Mouse (Mus musculus) limb, embryonic 13.5 days (tissue): ENCODE results near the gene Mdfic. TPM values are rescaled to one million over a fixed set of nuclear protein-coding genes. Genes with fewer than 3 reads are reported as not detected.

Experiments used
- ATAC-seq: fragments of 200-750 bp; cut with Nextera tagmentation; 2 replicates; pipeline ENCODE4 v1.8.0; 2017; ENCODE audit warnings: low read depth, moderate number of reproducible peaks, moderate TSS enrichment; ENCODE audit not compliant: low FRiP score
- H3K27ac ChIP-seq: fragments of 300-500 bp; sonication (generic); 2 replicates; pipeline ENCODE4 v1.5.1; 2015; ENCODE audit warnings: inconsistent platforms, mild to moderate bottlenecking, moderate library complexity
- H3K27me3 ChIP-seq: fragments of 300-500 bp; sonication (generic); 2 replicates; pipeline ENCODE4 v1.6.1; 2015; ENCODE audit warnings: mild to moderate bottlenecking, inconsistent platforms
- H3K36me3 ChIP-seq: fragments of 300-500 bp; sonication (generic); 2 replicates; pipeline ENCODE4 v1.6.1; 2015; ENCODE audit warnings: inconsistent platforms, mild to moderate bottlenecking, moderate library complexity
- H3K4me1 ChIP-seq: fragments of 300-500 bp; sonication (generic); 2 replicates; pipeline ENCODE4 v1.6.1; 2015; ENCODE audit warnings: inconsistent platforms
- H3K4me2 ChIP-seq: fragments of 300-500 bp; sonication (generic); replicated peaks from 2 replicates; pipeline ENCODE4 v1.6.1; 2015; ENCODE audit warnings: inconsistent platforms, mild to moderate bottlenecking, moderate library complexity
- H3K4me3 ChIP-seq: fragments of 300-500 bp; sonication (generic); 2 replicates; pipeline ENCODE4 v1.5.1; 2015; ENCODE audit warnings: moderate library complexity, mild to moderate bottlenecking, inconsistent platforms
- H3K9ac ChIP-seq: fragments of 300-500 bp; sonication (generic); 2 replicates; pipeline ENCODE4 v1.6.1; 2015; ENCODE audit warnings: mild to moderate bottlenecking, inconsistent platforms
- H3K9me3 ChIP-seq: fragments of 300-500 bp; sonication (generic); 2 replicates; pipeline ENCODE4 v1.6.1; 2016; ENCODE audit warnings: inconsistent platforms
- WGBS: fragments of 180-500 bp; shearing (Covaris S2); methylation state at CpG from one replicate; pipeline ENCODE4 v1.1.7; 2015; 5-methylcytosine and 5-hydroxymethylcytosine counted together
- polyA plus RNA-seq: library from polyadenylated mRNA; unstranded; fragments of >200 nt; fragmentation: Nextera tagmentation; extraction: Ambion mirVana; gene quantifications from 2 replicates; pipeline ENCODE4 v1.2.1, GENCODE M21; 2015

Gene Mdfic
- polyA plus RNA-seq, 1 experiment from 2014 or later: 10.6 TPM

DNA sequence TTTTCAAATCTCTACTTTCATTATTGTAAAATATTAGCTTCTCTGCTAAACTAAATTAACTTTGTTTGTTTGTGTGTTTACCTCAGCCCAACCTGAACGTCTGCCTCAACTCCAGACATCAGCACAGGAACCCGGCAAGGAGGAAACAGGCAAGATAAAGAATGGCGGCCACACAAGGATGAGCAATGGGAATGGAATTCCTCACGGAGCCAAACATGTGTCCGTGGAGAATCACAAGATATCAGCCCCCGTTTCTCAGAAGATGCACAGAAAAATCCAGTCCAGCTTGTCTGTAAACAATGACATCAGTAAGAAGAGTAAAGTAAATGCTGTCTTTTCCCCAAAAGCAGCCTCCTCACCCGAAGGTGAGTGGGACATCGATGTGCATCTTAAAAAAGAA, 49.7 kb downstream of the Mdfic start:
- ATAC-seq: no peak
- Histone ChIP-seq H3K27ac (no peak overlapping the region), H3K27me3 (no peaks in the 10 kb centered on the region), H3K4me1 (no peaks in the 10 kb centered on the region), H3K9ac (no peak overlapping the region), H3K36me3 (peaks cover 28% of the 10 kb centered on the region), H3K9me3 (no peaks in the 10 kb centered on the region), H3K4me3 (no peak overlapping the region), H3K4me2 (no peak overlapping the region)
- WGBS: 74% methylated on average over 8 of the region's 8 CpGs

DNA sequence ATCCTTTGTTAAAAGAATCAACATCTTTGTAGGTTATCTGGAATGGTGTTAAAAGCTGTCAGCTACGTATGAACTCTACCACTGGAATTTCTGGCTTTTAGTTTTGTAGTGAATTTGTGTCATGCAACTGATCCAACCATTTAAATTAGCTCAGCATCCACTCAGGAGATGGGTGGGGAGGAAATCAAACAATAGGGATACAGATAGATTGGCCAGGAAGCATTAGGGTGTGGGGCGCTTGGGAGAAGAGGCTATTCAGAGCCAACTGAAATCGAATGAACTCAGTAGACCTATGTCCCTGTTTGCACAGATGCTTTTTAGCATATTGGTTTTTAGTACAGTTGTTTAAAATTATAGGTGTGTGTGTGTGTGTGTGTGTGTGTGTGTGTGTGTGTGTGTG, 56.6 kb downstream of the Mdfic start:
- H3K36me3 ChIP-seq: peaks cover 18% of the 10 kb centered on the region
- H3K27me3 ChIP-seq: no peaks in the 10 kb centered on the region

DNA sequence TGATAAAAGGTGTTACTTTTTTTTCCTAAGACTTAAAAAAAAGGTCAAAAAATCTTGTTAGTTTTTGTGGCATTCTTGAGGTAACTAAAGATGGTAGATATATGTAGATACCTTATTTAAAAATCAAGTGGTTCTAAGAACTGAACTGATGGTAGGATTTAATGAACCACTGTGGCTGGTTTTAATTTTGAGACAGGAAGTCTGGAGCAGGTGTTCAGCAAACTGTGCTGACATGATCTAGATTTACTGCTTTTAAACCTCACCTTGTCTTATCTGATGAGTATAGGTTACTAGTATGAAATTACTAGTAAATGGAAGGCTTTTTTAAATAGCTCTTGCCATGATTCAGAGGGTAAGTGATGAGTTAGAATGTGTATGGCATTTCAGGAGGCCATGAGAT, 59.7 kb downstream of the Mdfic start:
- Histone ChIP-seq H3K4me2 (no peak overlapping the region), H3K36me3 (peaks cover 7% of the 10 kb centered on the region; the same call in 1 of the 2 replicates), H3K27me3 (no peaks in the 10 kb centered on the region), H3K9ac (no peak overlapping the region), H3K4me1 (no peaks in the 10 kb centered on the region), H3K9me3 (no peaks in the 10 kb centered on the region), H3K27ac (no peak overlapping the region), H3K4me3 (no peak overlapping the region)
- no peak for ATAC-seq

More for the DNA sequence above, 56.6 kb downstream of the Mdfic start:
- WGBS: 91% methylated on average over 3 of the region's 3 CpGs
- no peak for ATAC-seq
- H3K4me1 ChIP-seq: no peaks in the 10 kb centered on the region
- H3K4me2 ChIP-seq: no peak overlapping the region
- no peak overlapping the region for H3K4me3 ChIP-seq
- H3K9me3 ChIP-seq: no peaks in the 10 kb centered on the region
- no peak overlapping the region for H3K9ac ChIP-seq
- H3K27ac ChIP-seq: no peak overlapping the region

DNA sequence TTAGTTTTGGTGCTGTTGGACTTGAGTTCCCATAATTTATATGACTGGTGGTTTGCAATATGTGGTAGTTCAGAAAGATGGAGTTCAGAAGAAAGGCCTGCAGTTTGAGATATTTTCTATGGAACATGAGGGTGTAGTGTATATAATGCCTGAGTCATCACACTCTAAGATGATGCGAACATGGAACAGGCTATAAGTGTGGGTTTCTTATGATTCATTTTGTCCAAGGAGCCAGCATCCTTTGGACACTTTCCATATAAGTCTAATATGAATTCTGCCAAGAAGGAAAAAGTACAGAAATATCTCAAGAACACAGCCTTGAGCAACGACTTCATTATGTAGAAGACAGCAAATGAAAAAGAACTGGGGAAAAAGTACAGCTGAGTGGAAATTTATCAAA, 60.2 kb downstream of the Mdfic start:
- Histone ChIP-seq H3K4me2 (no peak overlapping the region), H3K27ac (no peak overlapping the region), H3K4me1 (no peaks in the 10 kb centered on the region), H3K9ac (no peak overlapping the region), H3K36me3 (peaks cover 2% of the 10 kb centered on the region; the same call in 1 of the 2 replicates), H3K4me3 (no peak overlapping the region), H3K9me3 (no peaks in the 10 kb centered on the region), H3K27me3 (no peaks in the 10 kb centered on the region)
- 87% methylated on average over 2 of the region's 2 CpGs for WGBS
- no peak for ATAC-seq

DNA sequence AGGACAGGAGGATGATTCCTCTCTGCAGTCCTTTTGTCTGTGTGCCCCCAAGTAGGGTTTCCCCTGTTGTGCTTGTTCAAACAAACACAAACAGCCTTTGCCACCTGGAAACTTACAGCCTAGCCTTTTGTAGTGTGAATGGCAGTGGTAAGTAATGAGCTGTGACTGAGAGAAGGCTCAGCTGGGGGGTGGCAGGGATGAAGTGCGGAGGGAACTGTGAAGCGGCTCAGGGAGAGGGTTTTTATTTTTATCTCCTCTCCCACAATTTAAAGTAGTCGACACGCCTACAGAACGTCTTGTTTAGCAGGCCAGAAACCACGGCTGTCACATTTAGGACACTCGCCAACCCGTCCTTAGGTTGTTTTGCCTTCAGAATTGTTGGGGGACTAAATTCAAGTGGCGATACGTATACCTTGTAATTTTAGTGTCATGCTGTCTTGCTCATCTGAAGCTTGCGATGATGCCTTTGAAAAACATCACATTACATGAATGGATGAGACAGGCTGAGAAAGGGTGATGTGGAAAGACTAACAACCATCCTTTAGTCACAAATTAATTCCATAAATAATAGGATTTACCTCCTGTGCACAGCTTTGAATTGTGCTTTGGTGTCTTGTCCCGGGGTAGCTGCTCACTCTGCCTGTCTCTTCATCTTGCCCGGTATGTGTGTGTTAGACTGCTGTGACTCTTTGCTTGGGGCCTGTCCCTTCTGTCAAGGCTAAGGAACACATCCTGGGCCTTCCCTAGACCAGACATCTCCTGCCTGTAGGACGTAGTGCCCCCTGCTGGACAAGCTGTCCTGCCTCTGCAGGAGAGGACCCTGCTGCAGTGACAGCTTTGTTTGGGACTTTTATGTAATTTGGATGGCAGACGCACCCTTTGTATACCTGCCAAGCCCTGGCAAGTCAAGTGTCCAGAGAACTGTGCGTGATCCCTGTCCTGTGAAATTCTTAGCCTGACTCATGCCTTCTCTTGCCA, 69.4 kb downstream of the Mdfic start:
- WGBS: 40% methylated on average over 16 of the region's 16 CpGs
- Histone ChIP-seq H3K9me3 (no peaks in the 10 kb centered on the region), H3K27ac (no peak overlapping the region), H3K9ac (no peak overlapping the region), H3K4me1 (0 out of 2 replicates have a peak, but pooled peaks cover 3% of the 10 kb centered on the region), H3K4me3 (no peak overlapping the region), H3K27me3 (no peaks in the 10 kb centered on the region), H3K4me2 (no peak overlapping the region), H3K36me3 (no peaks in the 10 kb centered on the region)
- ATAC-seq: no peak

DNA sequence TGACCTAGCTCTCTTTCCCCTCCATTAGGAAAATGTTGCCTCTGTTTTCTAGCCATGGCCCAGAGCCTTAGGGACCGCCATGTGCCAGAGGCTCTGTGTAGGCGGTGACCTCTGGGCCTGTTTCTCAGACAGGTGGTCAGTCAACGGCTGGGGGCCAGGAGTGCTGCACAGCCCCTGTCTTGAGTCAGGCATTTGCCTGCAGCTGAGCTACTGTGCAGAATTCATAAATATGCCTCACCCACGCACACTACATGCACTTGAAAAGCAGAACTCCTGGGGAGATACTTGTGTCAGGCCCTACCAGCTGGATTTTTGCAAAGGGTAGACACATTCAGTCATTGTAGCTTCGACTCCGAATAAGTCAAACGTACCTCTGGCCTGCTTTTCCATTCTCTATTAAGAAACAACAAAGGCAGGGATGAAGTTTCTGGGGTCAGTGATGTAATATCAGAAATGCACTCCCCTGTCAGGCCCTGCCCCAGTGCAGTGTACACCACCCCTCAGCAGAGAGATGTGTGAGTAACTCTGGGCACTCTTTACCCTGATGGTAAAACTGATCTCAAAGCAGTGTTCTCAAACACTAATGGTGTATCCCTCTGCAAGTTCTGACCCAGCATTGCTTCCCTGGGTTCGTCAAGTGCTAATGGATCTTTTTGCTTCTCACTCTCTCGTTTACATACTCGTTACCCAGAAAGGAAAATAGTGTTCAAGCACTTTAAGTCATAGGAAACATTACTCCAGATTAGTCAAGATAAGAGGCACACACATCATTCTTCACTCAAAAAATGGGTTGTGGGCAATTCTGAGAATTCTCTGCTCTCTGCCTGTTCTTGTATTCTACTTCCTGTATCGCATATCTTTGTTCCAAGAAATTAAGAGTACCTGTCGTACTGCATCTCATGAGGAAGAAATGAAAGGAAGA, 72.5 kb downstream of the Mdfic start:
- no peak overlapping the region for H3K4me3 ChIP-seq
- H3K4me2 ChIP-seq: no peak overlapping the region
- H3K9me3 ChIP-seq: no peaks in the 10 kb centered on the region
- no peak for ATAC-seq
- H3K27me3 ChIP-seq: no peaks in the 10 kb centered on the region
- H3K4me1 ChIP-seq: 0 out of 2 replicates have a peak, but pooled peaks cover 3% of the 10 kb centered on the region
- no peak overlapping the region for H3K27ac ChIP-seq
- WGBS: 76% methylated on average over 12 of the region's 12 CpGs
- peaks cover 4% of the 10 kb centered on the region; the same call in 1 of the 2 replicates for H3K36me3 ChIP-seq
- no peak overlapping the region for H3K9ac ChIP-seq

DNA sequence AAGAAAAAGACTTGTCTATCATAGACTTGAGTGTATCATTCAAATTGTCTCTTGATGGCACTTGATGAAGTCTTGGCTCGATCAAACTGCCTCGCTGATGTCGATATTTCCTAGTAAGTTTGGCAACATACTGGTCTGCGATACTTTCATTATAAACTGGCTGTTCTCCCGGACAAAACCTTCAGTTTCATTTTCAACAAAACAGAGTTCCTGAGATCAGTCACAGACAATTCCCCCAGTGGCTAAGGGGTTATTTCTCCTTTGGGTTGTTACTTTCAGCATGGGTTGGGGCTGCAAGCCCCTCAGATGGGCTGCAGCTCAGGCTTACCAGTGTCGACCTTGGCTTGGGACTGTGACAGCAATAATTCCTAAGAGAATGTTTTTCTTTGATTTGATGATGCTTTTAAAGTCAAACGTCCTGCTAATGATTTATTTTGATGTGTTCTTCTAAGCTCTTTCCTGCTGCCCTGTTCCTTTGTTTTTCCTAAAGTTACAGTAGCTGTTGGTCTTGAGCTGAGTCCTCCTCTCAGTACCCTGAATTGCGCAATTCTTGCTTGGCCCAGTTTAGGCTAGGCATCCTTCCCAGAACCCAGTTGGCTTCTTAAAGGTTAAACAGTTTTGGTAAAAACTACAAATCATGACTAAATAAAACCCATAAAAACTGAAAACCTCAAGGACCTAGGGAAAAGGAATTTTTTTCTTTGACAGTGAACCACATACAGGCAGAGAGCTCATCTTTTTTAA, 73.3 kb downstream of the Mdfic start:
- Histone ChIP-seq H3K4me2 (no peak overlapping the region), H3K4me1 (0 out of 2 replicates have a peak, but pooled peaks cover 3% of the 10 kb centered on the region)
- 61% methylated on average over 8 of the region's 8 CpGs for WGBS

DNA sequence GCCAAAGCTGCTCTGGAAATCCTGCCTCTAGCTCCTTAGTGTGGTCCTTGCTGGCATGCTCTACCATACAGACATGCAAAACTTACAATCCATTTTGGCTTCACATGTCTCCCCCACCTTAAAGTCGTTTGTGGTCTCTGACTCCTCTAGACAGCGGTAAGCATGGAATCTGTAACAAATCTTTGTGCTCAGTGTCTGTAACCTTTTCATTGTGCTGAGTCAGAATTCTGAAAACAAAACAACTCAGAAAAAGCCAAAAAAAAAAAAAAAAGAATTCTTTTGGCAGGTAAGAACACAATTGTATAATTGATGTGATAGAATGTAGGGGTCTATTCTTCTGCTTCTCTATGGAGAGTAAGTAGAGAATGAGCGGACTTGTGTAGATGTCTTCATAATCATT, 74.3 kb downstream of the Mdfic start:
- Histone ChIP-seq H3K9me3 (no peaks in the 10 kb centered on the region), H3K27me3 (no peaks in the 10 kb centered on the region), H3K36me3 (peaks cover 15% of the 10 kb centered on the region), H3K4me1 (0 out of 2 replicates have a peak, but pooled peaks cover 3% of the 10 kb centered on the region), H3K27ac (no peak overlapping the region), H3K9ac (no peak overlapping the region), H3K4me2 (no peak overlapping the region), H3K4me3 (no peak overlapping the region)
- no peak for ATAC-seq
- WGBS: 94% methylated on average over 3 of the region's 3 CpGs

More for the DNA sequence above, 73.3 kb downstream of the Mdfic start:
- H3K4me3 ChIP-seq: no peak overlapping the region
- H3K9me3 ChIP-seq: no peaks in the 10 kb centered on the region
- no peaks in the 10 kb centered on the region for H3K27me3 ChIP-seq
- no peak overlapping the region for H3K9ac ChIP-seq
- H3K36me3 ChIP-seq: peaks cover 8% of the 10 kb centered on the region
- ATAC-seq: no peak
- no peak overlapping the region for H3K27ac ChIP-seq

DNA sequence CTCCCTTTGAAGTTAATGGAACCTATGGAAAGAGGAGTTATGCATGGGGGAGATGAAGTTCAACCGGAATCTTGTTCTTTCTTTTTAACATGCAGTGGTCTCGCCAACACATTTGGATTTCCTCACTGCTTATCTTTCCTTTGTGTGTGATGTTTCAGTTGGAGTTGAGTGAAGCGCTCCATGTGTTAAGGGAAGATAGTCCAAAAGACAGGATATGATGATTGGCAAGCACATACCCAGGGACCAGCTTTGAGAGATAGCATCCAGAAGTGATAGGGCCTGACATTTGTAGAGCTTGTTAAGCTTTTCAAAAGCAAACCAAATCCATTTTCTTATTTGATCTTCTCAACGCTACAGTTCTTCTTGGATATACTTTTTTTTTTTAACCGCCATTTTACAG, 86.9 kb downstream of the Mdfic start:
- H3K4me2 ChIP-seq: no peak overlapping the region
- H3K4me1 ChIP-seq: no peaks in the 10 kb centered on the region
- H3K27ac ChIP-seq: no peak overlapping the region
- no peak overlapping the region for H3K4me3 ChIP-seq
- peaks cover 5% of the 10 kb centered on the region for H3K36me3 ChIP-seq
- no peaks in the 10 kb centered on the region for H3K27me3 ChIP-seq
- no peak for ATAC-seq
- H3K9me3 ChIP-seq: no peaks in the 10 kb centered on the region
- 92% methylated on average over 5 of the region's 5 CpGs for WGBS
- H3K9ac ChIP-seq: no peak overlapping the region

DNA sequence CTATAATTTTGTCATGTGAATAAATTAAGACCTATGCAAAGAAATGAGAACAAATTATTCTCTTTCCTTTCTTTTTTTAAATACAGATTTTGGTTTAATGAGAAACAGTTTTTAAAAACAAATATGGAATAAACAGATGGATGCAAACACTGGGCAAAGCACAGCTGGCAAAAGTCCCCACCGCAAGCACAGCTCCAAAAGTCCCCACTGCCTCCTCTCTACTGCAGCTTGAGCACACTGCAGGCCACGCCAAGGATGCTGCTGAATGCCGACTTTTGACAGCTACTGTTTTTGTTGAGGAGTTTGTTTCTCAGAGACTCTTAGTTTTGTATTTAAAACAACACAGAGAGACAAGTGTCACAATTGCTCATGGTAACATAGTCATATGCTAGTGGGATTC, 104.8 kb downstream of the Mdfic start:
- H3K27me3 ChIP-seq: no peaks in the 10 kb centered on the region
- no peaks in the 10 kb centered on the region for H3K36me3 ChIP-seq
- no peak for ATAC-seq
- no peaks in the 10 kb centered on the region for H3K9me3 ChIP-seq
- H3K4me3 ChIP-seq: no peak overlapping the region
- no peak overlapping the region for H3K9ac ChIP-seq
- no peaks in the 10 kb centered on the region for H3K4me1 ChIP-seq
- H3K27ac ChIP-seq: no peak overlapping the region
- H3K4me2 ChIP-seq: no peak overlapping the region
- WGBS: 72% methylated on average over 3 of the region's 3 CpGs

DNA sequence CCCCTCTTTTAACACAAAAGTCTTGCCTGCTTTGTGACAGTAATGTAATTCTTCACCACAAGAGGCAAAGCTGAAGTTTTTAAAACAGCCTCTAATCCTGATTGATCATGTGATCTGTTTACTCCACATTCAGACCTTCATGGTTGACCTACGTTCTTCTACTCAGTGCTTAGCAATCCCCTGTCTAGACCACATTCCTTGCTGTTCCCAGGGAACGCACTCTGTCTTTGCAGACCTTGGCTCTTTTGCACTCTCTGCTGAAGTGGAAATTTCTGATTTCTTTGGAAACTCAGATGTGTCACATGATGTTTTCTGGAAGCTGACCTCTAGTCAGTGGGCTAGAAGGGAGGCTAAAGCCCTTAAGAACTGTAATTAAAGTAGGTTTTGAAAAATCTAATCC, 109.4 kb downstream of the Mdfic start:
- 67% methylated on average over 2 of the region's 2 CpGs for WGBS
- Histone ChIP-seq H3K9ac (no peak overlapping the region), H3K4me2 (no peak overlapping the region), H3K27ac (no peak overlapping the region), H3K36me3 (no peaks in the 10 kb centered on the region), H3K9me3 (peaks cover 2% of the 10 kb centered on the region; the same call in 1 of the 2 replicates), H3K4me1 (no peaks in the 10 kb centered on the region), H3K27me3 (no peaks in the 10 kb centered on the region), H3K4me3 (no peak overlapping the region)
- ATAC-seq: no peak
